In genomic region chr14:26303111-26303510, GRCm38 (mm10) we compare ENCODE assay signal across 7 mouse cellular contexts. TPM values are rescaled to one million over a fixed set of nuclear protein-coding genes. Genes with fewer than 3 reads are reported as not detected.
DNase-seq lines count a peak whose midpoint lies in the region; ATAC-seq and TF ChIP-seq lines count a peak whose summit lies in the region.

No protein-coding gene starts in this region.

- no peaks in the 10 kb centered on the region for H3K36me3 ChIP-seq in lung, postnatal 0 days (ENCODE audit: insufficient read depth, low read length)

- no peak overlapping the region for H3K9ac ChIP-seq in lung, postnatal 0 days (replicated peaks; ENCODE audit: low read depth)

- peak; percentile 43 for DNase-seq in urinary bladder, postnatal 14 days (ENCODE audit: low spot score)
- DNase-seq in urinary bladder, postnatal 10 days (ENCODE audit: low spot score), result no peak
- peak; percentile 51 for DNase-seq in brain, embryonic 18.5 days (ENCODE audit: low read depth, low spot score)
- DNase-seq in kidney, postnatal 36 days, result peak; percentile 53 to 58
- DNase-seq in lung, postnatal 0 days (ENCODE audit: low spot score), result peak; percentile 73
- DNase-seq in right cerebral cortex, postnatal 36 days (ENCODE audit: low spot score in 2 of 2), result peak; percentile 36 to 48

- peak; percentile 85 for TF ChIP-seq CTCF in lung, postnatal 0 days (IDR thresholded peaks at IDR 0.05)

- H3K4me2 ChIP-seq in lung, postnatal 0 days (replicated peaks; ENCODE audit: low read depth, low read length), result no peak overlapping the region

- H3K4me1 ChIP-seq in lung, postnatal 0 days (ENCODE audit: insufficient read depth, low read depth, low read length), result no peaks in the 10 kb centered on the region

- peak; percentile 96 for ATAC-seq in frontal cortex, adult (ENCODE audit: low TSS enrichment)
- ATAC-seq in lung, postnatal 0 days, result peak; percentile 33; the same call in 1 of the 2 replicates

- no peak for TF ChIP-seq EP300 in lung, postnatal 0 days (IDR thresholded peaks at IDR 0.05)

- H3K4me3 ChIP-seq in lung, postnatal 0 days (ENCODE audit: low read depth, low read length), result no peak overlapping the region

- WGBS in lung, postnatal 0 days, result 30% methylated on average over 2 of the region's 2 CpGs

- H3K9me3 ChIP-seq in lung, postnatal 0 days (ENCODE audit: low read length), result no peaks in the 10 kb centered on the region

- no peak overlapping the region for H3K27ac ChIP-seq in lung, postnatal 0 days (ENCODE audit: low read length)

- no peaks in the 10 kb centered on the region for H3K27me3 ChIP-seq in lung, postnatal 0 days (replicated peaks; ENCODE audit: insufficient read depth, low read length)

RNA-seq across cellular contexts. Expression of gene Duxbl3, which starts 45.3 kb away (rescaled TPM):
- 0.21 TPM in 1 of 2 replicates, not detected in the other for polyA plus RNA-seq in lung, postnatal 0 days (2015; fragmentation: Nextera tagmentation; extraction: Ambion mirVana)
